Mouse (Mus musculus) megakaryocyte, embryonic 14.5 days (primary cell): ENCODE results near the gene 9530077C05Rik.

Experiments
- FLI1 ChIP-seq: IDR thresholded peaks from 2 replicates; pipeline ENCODE4 v1.6.1; 2012; ENCODE audit warnings: low read length, inconsistent platforms, mixed read lengths
- GATA1 ChIP-seq: IDR thresholded peaks from 3 replicates; pipeline ENCODE4 v1.6.1; 2012; ENCODE audit warnings: mixed read lengths, low read length, inconsistent platforms, borderline replicate concordance

DNA sequence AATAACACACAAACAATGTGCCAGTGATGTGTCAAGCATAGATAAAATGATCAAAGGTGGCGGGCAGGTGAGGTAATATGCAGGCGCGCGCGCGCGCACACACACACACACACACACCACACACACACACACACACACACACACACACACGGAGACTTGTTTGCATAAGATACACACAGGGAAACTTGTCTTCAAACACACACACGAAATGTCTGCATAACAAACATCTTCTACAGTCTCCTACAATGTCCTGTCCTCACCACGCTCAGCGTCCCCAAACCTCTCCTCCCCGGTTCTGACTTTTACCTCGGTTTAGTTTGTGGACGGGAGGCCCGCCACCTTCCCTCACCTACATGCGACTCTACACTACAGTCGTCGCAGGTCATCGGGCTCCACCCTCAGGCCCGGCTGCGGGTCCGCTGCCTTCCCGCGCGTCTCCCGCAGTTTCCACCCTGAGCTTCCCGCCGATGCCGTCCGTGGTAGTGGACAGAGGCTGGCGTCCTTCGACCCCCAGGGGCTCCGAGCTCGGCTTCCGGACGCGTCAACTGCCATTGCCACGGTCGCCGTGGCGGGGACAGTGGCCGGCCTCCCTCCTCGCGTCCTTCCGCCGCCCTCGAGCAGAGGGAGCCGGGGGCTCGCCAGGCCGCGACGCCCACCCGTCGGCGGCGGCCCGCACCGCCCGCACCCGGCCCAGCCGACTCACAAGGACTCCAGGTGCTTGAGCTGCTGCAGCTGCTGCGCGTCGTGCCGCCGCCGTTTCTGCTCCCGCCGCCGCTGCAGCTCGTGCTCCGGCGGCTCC, 56.3 kb downstream of the 9530077C05Rik start:
- no peak for TF ChIP-seq GATA1
- TF ChIP-seq FLI1, result no peak
